Mouse (Mus musculus): ENCODE results near the gene Fam129a.

The Fam129a gene

GRCm38 (mm10) chr1:151626631-151627030 is 55.6 kb downstream of the Fam129a start:
- no peak for DNase-seq (ENCODE audit: low read depth)

- no peak for DNase-seq (ENCODE audit: low read depth)
These were observed 56.2 kb downstream of the Fam129a start for GRCm38 (mm10) chr1:151627141-151627540.

GRCm38 (mm10) chr1:151629591-151630250 is 58.7 kb downstream of the Fam129a start:
- peak; percentile 70 for DNase-seq (ENCODE audit: low read depth)

- DNase-seq (ENCODE audit: low read depth): no peak
These were observed 59.3 kb downstream of the Fam129a start for GRCm38 (mm10) chr1:151630251-151630628.

- DNase-seq (ENCODE audit: low read depth): no peak
These were observed 60.1 kb downstream of the Fam129a start for GRCm38 (mm10) chr1:151631061-151631460.

GRCm38 (mm10) chr1:151631703-151632294 is 60.8 kb downstream of the Fam129a start:
- no peak for DNase-seq (ENCODE audit: low read depth)

- DNase-seq (ENCODE audit: low read depth): no peak
These were observed 61.8 kb downstream of the Fam129a start for GRCm38 (mm10) chr1:151632567-151633356.

- no peak for DNase-seq (ENCODE audit: low read depth)
These were observed 65.7 kb downstream of the Fam129a start for GRCm38 (mm10) chr1:151636637-151637036.

- peak; percentile 58 for DNase-seq (ENCODE audit: low read depth)
These were observed 66.5 kb downstream of the Fam129a start for GRCm38 (mm10) chr1:151637351-151637922.

GRCm38 (mm10) chr1:151638357-151638756 is 67.4 kb downstream of the Fam129a start:
- DNase-seq (ENCODE audit: low read depth): no peak

GRCm38 (mm10) chr1:151638770-151639169 is 67.8 kb downstream of the Fam129a start:
- DNase-seq (ENCODE audit: low read depth): no peak

- no peak for DNase-seq (ENCODE audit: low read depth)
These were observed 75.4 kb downstream of the Fam129a start for GRCm38 (mm10) chr1:151646380-151646779.

GRCm38 (mm10) chr1:151648099-151648498 is 77.1 kb downstream of the Fam129a start:
- DNase-seq (ENCODE audit: low read depth): peak; percentile 23

- DNase-seq (ENCODE audit: low read depth): no peak
These were observed 86.1 kb downstream of the Fam129a start for GRCm38 (mm10) chr1:151657042-151657605.

- DNase-seq (ENCODE audit: low read depth): no peak
These were observed 87.4 kb downstream of the Fam129a start for GRCm38 (mm10) chr1:151658291-151658830.

- DNase-seq (ENCODE audit: low read depth): no peak
These were observed 88.7 kb downstream of the Fam129a start for GRCm38 (mm10) chr1:151659636-151660035.

GRCm38 (mm10) chr1:151660251-151660650 is 89.3 kb downstream of the Fam129a start:
- no peak for DNase-seq (ENCODE audit: low read depth)

- DNase-seq (ENCODE audit: low read depth): peak; percentile 79
These were observed 89.9 kb downstream of the Fam129a start for GRCm38 (mm10) chr1:151660883-151661282.

GRCm38 (mm10) chr1:151661684-151662439 is 90.9 kb downstream of the Fam129a start:
- DNase-seq (ENCODE audit: low read depth): no peak

- peak; percentile 34 for DNase-seq (ENCODE audit: low read depth)
These were observed 92.0 kb downstream of the Fam129a start for GRCm38 (mm10) chr1:151662958-151663357.

- no peak for DNase-seq (ENCODE audit: low read depth)
These were observed 93.4 kb downstream of the Fam129a start for GRCm38 (mm10) chr1:151664384-151664783.
